Mouse (Mus musculus) E14TG2a.4 (cell line): ENCODE results near the gene Gm17018.

Experiments
- CTCF ChIP-seq: conservative IDR thresholded peaks from 2 replicates; pipeline ENCODE4 v1.5.1; 2014; ENCODE audit warnings: low read length
- NANOG ChIP-seq: IDR thresholded peaks from 2 replicates; pipeline ENCODE4 v1.6.1; 2014; ENCODE audit warnings: borderline replicate concordance, low read length, mixed read lengths

DNA sequence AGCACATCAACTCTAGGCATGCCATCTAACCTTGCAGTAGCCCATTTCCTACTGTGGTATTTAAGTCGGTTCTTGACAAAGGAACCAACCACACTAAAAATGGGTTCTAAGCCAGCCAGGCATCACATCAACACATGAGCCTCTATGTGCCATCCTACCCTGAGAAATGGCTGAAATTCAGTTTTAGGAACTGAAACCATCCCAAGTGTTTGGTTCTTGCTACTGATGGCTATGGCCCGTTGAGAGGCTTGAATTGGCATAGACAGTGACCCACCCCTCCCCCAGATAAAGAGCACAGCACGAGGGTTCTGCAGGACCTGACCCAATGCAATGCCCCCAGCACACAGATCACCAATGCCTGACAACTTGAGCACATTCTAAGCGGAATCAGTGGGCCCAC, 63.3 kb downstream of the Gm17018 start:
- no peak for TF ChIP-seq CTCF
- TF ChIP-seq NANOG, result no peak
